Mouse (Mus musculus): ENCODE measurements around the gene Ttc9. TPM values are rescaled to one million over a fixed set of nuclear protein-coding genes. Genes with fewer than 3 reads are reported as not detected.

The Ttc9 gene
- polyA plus RNA-seq, 1 experiment from 2014 or later: 7.6 TPM

- no peaks in the 10 kb centered on the region for H3K9me3 ChIP-seq (replicated peaks; ENCODE audit: control insufficient read depth, low read length)
- H3K9ac ChIP-seq (ENCODE audit: low read length): no peak overlapping the region
- WGBS: 84% methylated on average over 6 of the region's 6 CpGs
- no peak overlapping the region for H3K4me2 ChIP-seq (ENCODE audit: low read depth, low read length)
- H3K27me3 ChIP-seq (ENCODE audit: control insufficient read depth, insufficient read depth, low read length): no peaks in the 10 kb centered on the region
- no peak for ATAC-seq (ENCODE audit: insufficient read depth, low FRiP score)
- H3K4me1 ChIP-seq (ENCODE audit: control insufficient read depth, insufficient read depth, low read length): no peaks in the 10 kb centered on the region
- no peaks in the 10 kb centered on the region for H3K36me3 ChIP-seq (ENCODE audit: control insufficient read depth, insufficient read depth, low read length)
- no peak overlapping the region for H3K4me3 ChIP-seq (replicated peaks; ENCODE audit: low read length)
- H3K27ac ChIP-seq (ENCODE audit: low read length): no peak overlapping the region
Observed at GRCm38 (mm10) chr12:81646811-81647210, 15.8 kb downstream of the Ttc9 start.

- H3K4me1 ChIP-seq (ENCODE audit: control insufficient read depth, insufficient read depth, low read length): no peaks in the 10 kb centered on the region
- H3K27ac ChIP-seq (ENCODE audit: low read length): no peak overlapping the region
- no peaks in the 10 kb centered on the region for H3K9me3 ChIP-seq (replicated peaks; ENCODE audit: control insufficient read depth, low read length)
- no peaks in the 10 kb centered on the region for H3K27me3 ChIP-seq (ENCODE audit: control insufficient read depth, insufficient read depth, low read length)
- no peaks in the 10 kb centered on the region for H3K36me3 ChIP-seq (ENCODE audit: control insufficient read depth, insufficient read depth, low read length)
- no peak for ATAC-seq (ENCODE audit: insufficient read depth, low FRiP score)
- 88% methylated on average over 8 of the region's 8 CpGs for WGBS
- H3K4me2 ChIP-seq (ENCODE audit: low read depth, low read length): no peak overlapping the region
- no peak overlapping the region for H3K9ac ChIP-seq (ENCODE audit: low read length)
- H3K4me3 ChIP-seq (replicated peaks; ENCODE audit: low read length): no peak overlapping the region
Observed at GRCm38 (mm10) chr12:81653344-81653743, 22.3 kb downstream of the Ttc9 start.

GRCm38 (mm10) chr12:81657321-81657720 is 26.3 kb downstream of the Ttc9 start:
- H3K4me3 ChIP-seq (replicated peaks; ENCODE audit: low read length): no peak overlapping the region
- no peaks in the 10 kb centered on the region for H3K9me3 ChIP-seq (replicated peaks; ENCODE audit: control insufficient read depth, low read length)
- H3K27ac ChIP-seq (ENCODE audit: low read length): no peak overlapping the region
- H3K4me1 ChIP-seq (ENCODE audit: control insufficient read depth, insufficient read depth, low read length): no peaks in the 10 kb centered on the region
- no peaks in the 10 kb centered on the region for H3K36me3 ChIP-seq (ENCODE audit: control insufficient read depth, insufficient read depth, low read length)
- no peak for ATAC-seq (ENCODE audit: insufficient read depth, low FRiP score)
- no peak overlapping the region for H3K9ac ChIP-seq (ENCODE audit: low read length)
- no peaks in the 10 kb centered on the region for H3K27me3 ChIP-seq (ENCODE audit: control insufficient read depth, insufficient read depth, low read length)
- 82% methylated on average over 1 of the region's 1 CpGs for WGBS
- no peak overlapping the region for H3K4me2 ChIP-seq (ENCODE audit: low read depth, low read length)

GRCm38 (mm10) chr12:81658086-81658485 is 27.0 kb downstream of the Ttc9 start:
- WGBS: 86% methylated on average over 7 of the region's 7 CpGs
- Histone ChIP-seq H3K27me3 (ENCODE audit: control insufficient read depth, insufficient read depth, low read length) (no peaks in the 10 kb centered on the region), H3K9me3 (replicated peaks; ENCODE audit: control insufficient read depth, low read length) (no peaks in the 10 kb centered on the region), H3K9ac (ENCODE audit: low read length) (no peak overlapping the region), H3K4me1 (ENCODE audit: control insufficient read depth, insufficient read depth, low read length) (no peaks in the 10 kb centered on the region), H3K4me2 (ENCODE audit: low read depth, low read length) (no peak overlapping the region), H3K4me3 (replicated peaks; ENCODE audit: low read length) (no peak overlapping the region), H3K36me3 (ENCODE audit: control insufficient read depth, insufficient read depth, low read length) (no peaks in the 10 kb centered on the region), H3K27ac (ENCODE audit: low read length) (no peak overlapping the region)
- no peak for ATAC-seq (ENCODE audit: insufficient read depth, low FRiP score)

GRCm38 (mm10) chr12:81662076-81662475 is 31.0 kb downstream of the Ttc9 start:
- Histone ChIP-seq H3K9me3 (replicated peaks; ENCODE audit: control insufficient read depth, low read length) (no peaks in the 10 kb centered on the region), H3K4me3 (replicated peaks; ENCODE audit: low read length) (no peak overlapping the region), H3K4me2 (ENCODE audit: low read depth, low read length) (no peak overlapping the region), H3K4me1 (ENCODE audit: control insufficient read depth, insufficient read depth, low read length) (no peaks in the 10 kb centered on the region), H3K27me3 (ENCODE audit: control insufficient read depth, insufficient read depth, low read length) (no peaks in the 10 kb centered on the region), H3K36me3 (ENCODE audit: control insufficient read depth, insufficient read depth, low read length) (no peaks in the 10 kb centered on the region), H3K9ac (ENCODE audit: low read length) (no peak overlapping the region), H3K27ac (ENCODE audit: low read length) (no peak overlapping the region)
- no peak for ATAC-seq (ENCODE audit: insufficient read depth, low FRiP score)
- WGBS: 74% methylated on average over 4 of the region's 4 CpGs

- 82% methylated on average over 9 of the region's 9 CpGs for WGBS
Observed at GRCm38 (mm10) chr12:81663116-81663515, 32.1 kb downstream of the Ttc9 start.

GRCm38 (mm10) chr12:81663906-81664305 is 32.9 kb downstream of the Ttc9 start:
- H3K4me3 ChIP-seq (replicated peaks; ENCODE audit: low read length): no peak overlapping the region
- no peaks in the 10 kb centered on the region for H3K4me1 ChIP-seq (ENCODE audit: control insufficient read depth, insufficient read depth, low read length)
- H3K27ac ChIP-seq (ENCODE audit: low read length): no peak overlapping the region
- no peak overlapping the region for H3K9ac ChIP-seq (ENCODE audit: low read length)
- H3K4me2 ChIP-seq (ENCODE audit: low read depth, low read length): no peak overlapping the region
- H3K9me3 ChIP-seq (replicated peaks; ENCODE audit: control insufficient read depth, low read length): no peaks in the 10 kb centered on the region
- ATAC-seq (ENCODE audit: insufficient read depth, low FRiP score): no peak
- no peaks in the 10 kb centered on the region for H3K27me3 ChIP-seq (ENCODE audit: control insufficient read depth, insufficient read depth, low read length)
- H3K36me3 ChIP-seq (ENCODE audit: control insufficient read depth, insufficient read depth, low read length): no peaks in the 10 kb centered on the region
- 75% methylated on average over 5 of the region's 5 CpGs for WGBS

More at GRCm38 (mm10) chr12:81663116-81663515, 32.1 kb downstream of the Ttc9 start:
- no peaks in the 10 kb centered on the region for H3K36me3 ChIP-seq (ENCODE audit: control insufficient read depth, insufficient read depth, low read length)
- H3K27ac ChIP-seq (ENCODE audit: low read length): no peak overlapping the region
- no peak for ATAC-seq (ENCODE audit: insufficient read depth, low FRiP score)
- H3K4me2 ChIP-seq (ENCODE audit: low read depth, low read length): no peak overlapping the region
- H3K9ac ChIP-seq (ENCODE audit: low read length): no peak overlapping the region
- H3K4me1 ChIP-seq (ENCODE audit: control insufficient read depth, insufficient read depth, low read length): no peaks in the 10 kb centered on the region
- no peaks in the 10 kb centered on the region for H3K9me3 ChIP-seq (replicated peaks; ENCODE audit: control insufficient read depth, low read length)
- H3K27me3 ChIP-seq (ENCODE audit: control insufficient read depth, insufficient read depth, low read length): no peaks in the 10 kb centered on the region
- no peak overlapping the region for H3K4me3 ChIP-seq (replicated peaks; ENCODE audit: low read length)

- WGBS: 81% methylated on average over 9 of the region's 9 CpGs
- Histone ChIP-seq H3K4me1 (ENCODE audit: control insufficient read depth, insufficient read depth, low read length) (no peaks in the 10 kb centered on the region), H3K9me3 (replicated peaks; ENCODE audit: control insufficient read depth, low read length) (no peaks in the 10 kb centered on the region), H3K9ac (ENCODE audit: low read length) (no peak overlapping the region), H3K4me3 (replicated peaks; ENCODE audit: low read length) (no peak overlapping the region), H3K36me3 (ENCODE audit: control insufficient read depth, insufficient read depth, low read length) (no peaks in the 10 kb centered on the region), H3K4me2 (ENCODE audit: low read depth, low read length) (no peak overlapping the region), H3K27me3 (ENCODE audit: control insufficient read depth, insufficient read depth, low read length) (no peaks in the 10 kb centered on the region), H3K27ac (ENCODE audit: low read length) (no peak overlapping the region)
- no peak for ATAC-seq (ENCODE audit: insufficient read depth, low FRiP score)
Observed at GRCm38 (mm10) chr12:81668406-81668805, 37.4 kb downstream of the Ttc9 start.

GRCm38 (mm10) chr12:81675557-81675956 is 44.5 kb downstream of the Ttc9 start:
- Histone ChIP-seq H3K36me3 (ENCODE audit: control insufficient read depth, insufficient read depth, low read length) (no peaks in the 10 kb centered on the region), H3K27me3 (ENCODE audit: control insufficient read depth, insufficient read depth, low read length) (no peaks in the 10 kb centered on the region), H3K9ac (ENCODE audit: low read length) (no peak overlapping the region), H3K27ac (ENCODE audit: low read length) (no peak overlapping the region), H3K4me2 (ENCODE audit: low read depth, low read length) (no peak overlapping the region), H3K4me3 (replicated peaks; ENCODE audit: low read length) (no peak overlapping the region), H3K9me3 (replicated peaks; ENCODE audit: control insufficient read depth, low read length) (no peaks in the 10 kb centered on the region), H3K4me1 (ENCODE audit: control insufficient read depth, insufficient read depth, low read length) (no peaks in the 10 kb centered on the region)
- ATAC-seq (ENCODE audit: insufficient read depth, low FRiP score): no peak
- 50% methylated on average over 2 of the region's 2 CpGs for WGBS

Measured in stomach, embryonic 16.5 days (tissue).